Mouse (Mus musculus): ENCODE data around the gene Zfp3.

Zfp3 gene

GRCm38 (mm10) chr11:70763936-70764808 lies at the start of gene Zfp3:
Gene Zfp3 (plus strand): TSS chr11:70764209.
- in situ Hi-C loops (cut with MboI; ENCODE audit: unreplicated experiment in 2 of 2), result loop anchor here in 1 of 2 experiments (25.0 kb wide), 1 partner anchor 527 kb away; the partner anchor contains the start of genes 0610010K14Rik, Bcl6b, Gm21988 and Rnasek

GRCm38 (mm10) chr11:70715832-70716231 lies 48.2 kb upstream of the Zfp3 start:
- in situ Hi-C loops (cut with MboI; ENCODE audit: unreplicated experiment in 2 of 2), result no loop called here

- in situ Hi-C loops (cut with MboI; ENCODE audit: unreplicated experiment in 2 of 2), result no loop called here
Observed at GRCm38 (mm10) chr11:70718481-70718880, 45.5 kb upstream of the Zfp3 start.

GRCm38 (mm10) chr11:70720567-70720966 lies 43.4 kb upstream of the Zfp3 start:
- in situ Hi-C loops (cut with MboI; ENCODE audit: unreplicated experiment in 2 of 2), result no loop called here

- in situ Hi-C loops (cut with MboI; ENCODE audit: unreplicated experiment in 2 of 2), result no loop called here
Observed at GRCm38 (mm10) chr11:70721072-70721471, 42.9 kb upstream of the Zfp3 start.

GRCm38 (mm10) chr11:70724706-70725105 lies 39.3 kb upstream of the Zfp3 start:
- in situ Hi-C loops (cut with MboI; ENCODE audit: unreplicated experiment in 2 of 2), result no loop called here

- in situ Hi-C loops (cut with MboI; ENCODE audit: unreplicated experiment in 2 of 2), result no loop called here
Observed at GRCm38 (mm10) chr11:70726585-70726984, 37.4 kb upstream of the Zfp3 start.

- in situ Hi-C loops (cut with MboI; ENCODE audit: unreplicated experiment in 2 of 2), result no loop called here
Observed at GRCm38 (mm10) chr11:70727385-70727784, 36.6 kb upstream of the Zfp3 start.

- in situ Hi-C loops (cut with MboI; ENCODE audit: unreplicated experiment in 2 of 2), result no loop called here
Observed at GRCm38 (mm10) chr11:70730427-70731038, 33.5 kb upstream of the Zfp3 start.

GRCm38 (mm10) chr11:70731178-70731577 lies 32.8 kb upstream of the Zfp3 start:
- in situ Hi-C loops (cut with MboI; ENCODE audit: unreplicated experiment in 2 of 2), result no loop called here

- in situ Hi-C loops (cut with MboI; ENCODE audit: unreplicated experiment in 2 of 2), result no loop called here
Observed at GRCm38 (mm10) chr11:70733256-70733655, 30.8 kb upstream of the Zfp3 start.

- in situ Hi-C loops (cut with MboI; ENCODE audit: unreplicated experiment in 2 of 2), result no loop called here
Observed at GRCm38 (mm10) chr11:70737749-70738148, 26.3 kb upstream of the Zfp3 start.

GRCm38 (mm10) chr11:70741603-70742002 lies 22.4 kb upstream of the Zfp3 start:
- in situ Hi-C loops (cut with MboI; ENCODE audit: unreplicated experiment in 2 of 2), result no loop called here

- in situ Hi-C loops (cut with MboI; ENCODE audit: unreplicated experiment in 2 of 2), result no loop called here
Observed at GRCm38 (mm10) chr11:70742117-70742516, 21.9 kb upstream of the Zfp3 start.

GRCm38 (mm10) chr11:70742581-70743459 lies 21.2 kb upstream of the Zfp3 start:
- in situ Hi-C loops (cut with MboI; ENCODE audit: unreplicated experiment in 2 of 2), result no loop called here

GRCm38 (mm10) chr11:70745636-70746035 lies 18.4 kb upstream of the Zfp3 start:
- in situ Hi-C loops (cut with MboI; ENCODE audit: unreplicated experiment in 2 of 2), result no loop called here

GRCm38 (mm10) chr11:70747876-70748545 lies 16.0 kb upstream of the Zfp3 start:
- in situ Hi-C loops (cut with MboI; ENCODE audit: unreplicated experiment in 2 of 2), result no loop called here

- in situ Hi-C loops (cut with MboI; ENCODE audit: unreplicated experiment in 2 of 2), result loop anchor here (10.0 to 25.0 kb wide), 3 partner anchors 78 to 515 kb away; partner anchors contain the start of genes Pelp1 (in 2 of the 2), 0610010K14Rik (in 1 of the 2), Bcl6b (in 1 of the 2) and Gm21988 (in 1 of the 2)
Observed at GRCm38 (mm10) chr11:70752337-70753017, 11.5 kb upstream of the Zfp3 start.

GRCm38 (mm10) chr11:70753146-70753545 lies 10.9 kb upstream of the Zfp3 start:
- in situ Hi-C loops (cut with MboI; ENCODE audit: unreplicated experiment in 2 of 2), result loop anchor here (10.0 to 25.0 kb wide), 3 partner anchors 78 to 516 kb away; partner anchors contain the start of genes Pelp1 (in 2 of the 2), 0610010K14Rik (in 1 of the 2), Bcl6b (in 1 of the 2) and Gm21988 (in 1 of the 2)

All from v-Abl transformed pro-B cells (cell line).